ENCODE assay signal across 8 mouse cellular contexts in the genomic region with DNA sequence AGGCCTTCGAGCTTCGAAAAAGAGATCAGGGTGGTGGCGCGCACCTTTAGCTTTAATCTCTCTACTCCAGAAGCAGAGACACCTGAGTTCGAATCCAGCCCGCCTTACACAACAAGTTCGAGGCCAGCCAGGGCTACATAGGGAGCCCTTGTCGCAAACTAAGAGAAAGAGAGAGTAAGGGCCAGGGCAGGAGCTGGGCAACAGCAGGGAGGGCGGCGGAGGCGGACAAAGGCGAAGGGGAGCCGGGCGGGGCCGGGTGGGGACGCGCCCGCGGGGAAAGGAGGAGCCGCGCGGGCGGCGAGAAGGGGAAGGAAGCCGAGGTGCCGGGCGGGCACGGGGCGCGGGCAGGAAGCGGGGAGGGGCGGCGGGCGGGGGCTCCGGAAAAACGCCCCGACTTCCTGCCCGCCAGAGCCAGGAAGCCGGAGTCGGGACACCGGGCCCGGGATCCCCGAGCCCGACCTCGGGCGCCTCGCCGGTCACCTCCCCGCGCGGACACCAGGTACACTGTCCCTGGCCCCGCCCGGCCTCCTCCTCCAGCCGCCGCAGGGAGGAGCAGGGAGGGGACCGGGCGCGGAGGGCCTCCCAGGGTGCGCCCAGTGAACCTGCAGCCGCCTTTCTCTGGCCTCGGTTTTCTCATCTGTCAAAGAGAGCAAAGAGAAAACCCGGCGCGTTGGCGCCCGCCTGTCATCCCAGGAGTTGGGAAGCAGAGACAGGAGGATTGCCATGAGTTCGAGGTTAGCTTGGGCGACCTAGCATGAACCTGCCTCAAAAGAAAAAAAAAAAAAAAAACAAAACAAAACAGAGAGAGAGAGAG. TPM values are rescaled to one million over a fixed set of nuclear protein-coding genes. Genes with fewer than 3 reads are reported as not detected.
DNase-seq lines count a peak whose midpoint lies in the region; ATAC-seq lines count a peak whose summit lies in the region.

TSS of gene Arhgef1 (plus strand) at position 283 of the 814 bp plus-strand sequence.

- H3K9ac ChIP-seq in embryonic facial prominence, embryonic 14.5 days (ENCODE audit: low read depth, low read length) = peak within 1 kb of the TSS; percentile 89
- H3K9ac ChIP-seq in heart, embryonic 13.5 days = peak within 1 kb of the TSS; percentile 93
- peak within 1 kb of the TSS; percentile 88 for H3K9ac ChIP-seq in kidney, embryonic 16.5 days (replicated peaks; ENCODE audit: low read length)
- peak within 1 kb of the TSS; percentile 74 for H3K9ac ChIP-seq in liver, embryonic 16.5 days (ENCODE audit: low read depth, low read length)
- peak within 1 kb of the TSS; percentile 74 for H3K9ac ChIP-seq in neural tube, embryonic 12.5 days

- DNase-seq in CD4-positive helper T cell, adult 2 months (ENCODE audit: low read depth, low spot score) = peak; percentile 89
- DNase-seq in adrenal gland, postnatal 14 days = peak; percentile 84
- peak; percentile 75 for DNase-seq in embryonic facial prominence, embryonic 14.5 days (ENCODE audit: low spot score)
- peak; percentile 68 to 73 for DNase-seq in thymus, adult 18-20 months

- H3K4me2 ChIP-seq in embryonic facial prominence, embryonic 14.5 days (ENCODE audit: low read depth, low read length) = peak within 1 kb of the TSS; percentile 68
- peak within 1 kb of the TSS; percentile 81 for H3K4me2 ChIP-seq in heart, embryonic 13.5 days
- peak within 1 kb of the TSS; percentile 94 for H3K4me2 ChIP-seq in kidney, embryonic 16.5 days (replicated peaks; ENCODE audit: low read depth, low read length)
- peak within 1 kb of the TSS; percentile 82 for H3K4me2 ChIP-seq in liver, embryonic 16.5 days (ENCODE audit: low read depth, low read length)
- H3K4me2 ChIP-seq in neural tube, embryonic 12.5 days (replicated peaks) = peak within 1 kb of the TSS; percentile 65

- no peaks in the 10 kb centered on the region for H3K9me3 ChIP-seq in embryonic facial prominence, embryonic 14.5 days (ENCODE audit: control insufficient read depth, low read length)
- H3K9me3 ChIP-seq in heart, embryonic 13.5 days = no peaks in the 10 kb centered on the region
- H3K9me3 ChIP-seq in kidney, embryonic 16.5 days (ENCODE audit: low read length) = no peaks in the 10 kb centered on the region
- no peaks in the 10 kb centered on the region for H3K9me3 ChIP-seq in liver, embryonic 16.5 days (replicated peaks; ENCODE audit: control insufficient read depth, low read length)
- no peaks in the 10 kb centered on the region for H3K9me3 ChIP-seq in neural tube, embryonic 12.5 days

- peaks cover 28% of the 10 kb centered on the region for H3K4me1 ChIP-seq in embryonic facial prominence, embryonic 14.5 days (ENCODE audit: control insufficient read depth, insufficient read depth, low read length)
- H3K4me1 ChIP-seq in heart, embryonic 13.5 days = peaks cover 47% of the 10 kb centered on the region
- H3K4me1 ChIP-seq in kidney, embryonic 16.5 days (ENCODE audit: insufficient read depth, low read length) = peaks cover 35% of the 10 kb centered on the region
- peaks cover 47% of the 10 kb centered on the region for H3K4me1 ChIP-seq in liver, embryonic 16.5 days (ENCODE audit: control insufficient read depth, low read depth, low read length)
- H3K4me1 ChIP-seq in neural tube, embryonic 12.5 days = peaks cover 33% of the 10 kb centered on the region

- H3K4me3 ChIP-seq in embryonic facial prominence, embryonic 14.5 days (ENCODE audit: low read depth, low read length) = peak within 1 kb of the TSS; percentile 78
- H3K4me3 ChIP-seq in heart, embryonic 13.5 days = peak within 1 kb of the TSS; percentile 84
- H3K4me3 ChIP-seq in kidney, embryonic 16.5 days (ENCODE audit: low read length) = peak within 1 kb of the TSS; percentile 62
- H3K4me3 ChIP-seq in liver, embryonic 16.5 days (ENCODE audit: low read depth, low read length) = peak within 1 kb of the TSS; percentile 77
- H3K4me3 ChIP-seq in neural tube, embryonic 12.5 days = peak within 1 kb of the TSS; percentile 63

- no peak for ATAC-seq in embryonic facial prominence, embryonic 14.5 days (ENCODE audit: low read depth)
- ATAC-seq in heart, embryonic 13.5 days (ENCODE audit: extremely low read depth, insufficient number of reproducible peaks, low FRiP score, low TSS enrichment) = peak; percentile 32; the same call in 1 of the 2 replicates
- ATAC-seq in kidney, embryonic 16.5 days (ENCODE audit: low FRiP score, low TSS enrichment) = no peak
- ATAC-seq in liver, embryonic 16.5 days (ENCODE audit: low read depth) = peak; percentile 56
- no peak for ATAC-seq in neural tube, embryonic 12.5 days (ENCODE audit: low FRiP score, low read depth)

- H3K36me3 ChIP-seq in embryonic facial prominence, embryonic 14.5 days (ENCODE audit: control insufficient read depth, insufficient read depth, low read length) = no peaks in the 10 kb centered on the region; the same call in 1 of the 2 replicates
- peaks cover 6% of the 10 kb centered on the region for H3K36me3 ChIP-seq in heart, embryonic 13.5 days
- H3K36me3 ChIP-seq in kidney, embryonic 16.5 days (ENCODE audit: insufficient read depth, low read length) = no peaks in the 10 kb centered on the region
- peaks cover under 1% of the 10 kb centered on the region for H3K36me3 ChIP-seq in liver, embryonic 16.5 days (ENCODE audit: control insufficient read depth, insufficient read depth)
- peaks cover 2% of the 10 kb centered on the region; the same call in 1 of the 2 replicates for H3K36me3 ChIP-seq in neural tube, embryonic 12.5 days

- peak within 1 kb of the TSS; percentile 79 for H3K27ac ChIP-seq in embryonic facial prominence, embryonic 14.5 days (replicated peaks; ENCODE audit: low read depth, low read length)
- peak within 1 kb of the TSS; percentile 92 for H3K27ac ChIP-seq in heart, embryonic 13.5 days (replicated peaks)
- peak within 1 kb of the TSS; percentile 73 for H3K27ac ChIP-seq in kidney, embryonic 16.5 days (ENCODE audit: low read length)
- peak within 1 kb of the TSS; percentile 91 for H3K27ac ChIP-seq in liver, embryonic 16.5 days (ENCODE audit: low read length)
- peak within 1 kb of the TSS; percentile 57; the same call in 1 of the 2 replicates for H3K27ac ChIP-seq in neural tube, embryonic 12.5 days

- no peaks in the 10 kb centered on the region for H3K27me3 ChIP-seq in embryonic facial prominence, embryonic 14.5 days (replicated peaks; ENCODE audit: control insufficient read depth, insufficient read depth, low read length)
- no peaks in the 10 kb centered on the region for H3K27me3 ChIP-seq in heart, embryonic 13.5 days (replicated peaks)
- H3K27me3 ChIP-seq in kidney, embryonic 16.5 days (ENCODE audit: insufficient read depth, low read length) = no peaks in the 10 kb centered on the region
- H3K27me3 ChIP-seq in liver, embryonic 16.5 days (ENCODE audit: control insufficient read depth, insufficient read depth, low read depth, low read length) = no peaks in the 10 kb centered on the region
- H3K27me3 ChIP-seq in neural tube, embryonic 12.5 days (replicated peaks) = no peaks in the 10 kb centered on the region

- WGBS in embryonic facial prominence, embryonic 14.5 days = 9% methylated on average over 39 of the region's 68 CpGs
- 6% methylated on average over 59 of the region's 68 CpGs for WGBS in heart, embryonic 13.5 days
- 7% methylated on average over 28 of the region's 68 CpGs for WGBS in kidney, embryonic 16.5 days
- WGBS in liver, embryonic 16.5 days (ENCODE audit: insufficient replicate concordance) = 3% methylated on average over 44 of the region's 68 CpGs
- WGBS in neural tube, embryonic 12.5 days = 6% methylated on average over 61 of the region's 68 CpGs

RNA-seq across cellular contexts. Expression of gene Arhgef1, which starts in this region (rescaled TPM):
- 94.9 and 164 TPM in 2 replicates for total RNA-seq in adrenal gland, postnatal 14 days (2021)
- polyA plus RNA-seq in embryonic facial prominence, embryonic 14.5 days (2014; fragmentation: Nextera tagmentation; extraction: Ambion mirVana) = 86.7 and 89.3 TPM in 2 replicates
- polyA plus RNA-seq in heart, embryonic 13.5 days (2015; fragmentation: Nextera tagmentation; extraction: Ambion mirVana) = 59.0 and 64.0 TPM in 2 replicates
- 94.7 and 105 TPM in 2 replicates for polyA plus RNA-seq in kidney, embryonic 16.5 days (2015; fragmentation: Nextera tagmentation; extraction: Ambion mirVana)
- 35.1 and 38.0 TPM in 2 replicates for polyA plus RNA-seq in liver, embryonic 16.5 days (2015; fragmentation: Nextera tagmentation; extraction: Ambion mirVana)
- polyA plus RNA-seq in neural tube, embryonic 12.5 days (2016; fragmentation: Nextera tagmentation; extraction: Ambion mirVana) = 84.4 and 89.5 TPM in 2 replicates

Comparison
In these comparisons a context has a peak if more than half of its experiments do, and no peak if none do; other contexts are left out.
1. ATAC-seq: peak in heart, embryonic 13.5 days (single experiment) and liver, embryonic 16.5 days (single experiment); none in embryonic facial prominence, embryonic 14.5 days (single experiment), kidney, embryonic 16.5 days (single experiment) and neural tube, embryonic 12.5 days (single experiment).
2. Peak in every context shown above with its lines, with median percentiles within 50 percentile points of each other: DNase-seq, H3K27ac ChIP-seq, H3K4me2 ChIP-seq, H3K4me3 ChIP-seq and H3K9ac ChIP-seq.